7 mouse cellular contexts compared by ENCODE assay signal in the genomic region with DNA sequence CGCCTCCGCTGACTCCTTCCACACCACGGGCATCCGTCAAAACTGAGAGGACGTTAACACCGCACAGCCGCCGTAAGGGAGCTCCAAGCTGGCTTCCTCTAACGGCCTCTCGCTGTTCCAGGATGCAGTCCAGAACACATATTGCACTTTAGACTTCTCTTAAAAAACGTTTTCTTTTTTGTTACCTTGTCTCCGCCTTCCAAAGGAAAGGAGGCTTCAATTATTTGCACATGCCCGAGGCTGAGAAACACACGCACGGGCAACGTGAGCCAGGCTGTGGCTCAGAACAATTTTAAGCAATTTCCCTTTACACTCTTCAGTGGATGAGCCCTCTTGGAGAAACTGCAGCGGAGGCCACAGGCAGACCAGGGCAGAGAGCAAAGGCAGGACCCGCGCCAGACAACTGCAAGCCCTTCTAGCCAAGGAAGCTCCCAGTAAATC. TPM values are rescaled to one million over a fixed set of nuclear protein-coding genes. Genes with fewer than 3 reads are reported as not detected.
DNase-seq lines count a peak whose midpoint lies in the region; ATAC-seq and TF ChIP-seq lines count a peak whose summit lies in the region.

No protein-coding gene starts in this region.

- no peak overlapping the region for H3K4me3 ChIP-seq in left cerebral cortex, adult 2 months
- no peak overlapping the region for H3K4me3 ChIP-seq in embryonic facial prominence, embryonic 13.5 days

- no peaks in the 10 kb centered on the region for H3K27me3 ChIP-seq in embryonic facial prominence, embryonic 13.5 days

- H3K36me3 ChIP-seq in embryonic facial prominence, embryonic 13.5 days, result no peaks in the 10 kb centered on the region

- ATAC-seq in embryonic facial prominence, embryonic 13.5 days (ENCODE audit: insufficient number of reproducible peaks, insufficient read depth, low FRiP score, low TSS enrichment, low read depth), result no peak
- peak; percentile 50 for ATAC-seq in megakaryocyte progenitor cell, adult 5-6 weeks (replicated peaks; ENCODE audit: poor library complexity)

- no peak for TF ChIP-seq CTCF in left cerebral cortex, adult 2 months (IDR thresholded peaks at IDR 0.05)

- intact Hi-C loops in left cerebral cortex, adult 2 months (cut with DNase I), result loop anchor here (5.0 kb wide), 1 partner anchor 62 kb away; no protein-coding TSS in a partner anchor
- intact Hi-C loops in heart, postnatal 36 days (cut with DNase I), result no loop called here

- 16% methylated on average over 19 of the region's 19 CpGs for WGBS in embryonic facial prominence, embryonic 13.5 days

- no peak for DNase-seq in left cerebral cortex, adult 2 months (ENCODE audit: extremely low spot score in 1 of 2, low spot score in 2 of 2)
- DNase-seq in left cerebral cortex, adult 18-20 months (ENCODE audit: low spot score in 2 of 2), result no peak
- peak; percentile 62 to 65 for DNase-seq in kidney, adult 8-10 months
- no peak for DNase-seq in heart, postnatal 36 days
- DNase-seq in right cerebral cortex, adult 2 months (ENCODE audit: low spot score in 2 of 2), result no peak

- no peaks in the 10 kb centered on the region for H3K9me3 ChIP-seq in embryonic facial prominence, embryonic 13.5 days

- H3K27ac ChIP-seq in left cerebral cortex, adult 2 months, result peak overlapping the region; percentile 26; the same call in 1 of the 2 replicates
- H3K27ac ChIP-seq in embryonic facial prominence, embryonic 13.5 days, result peak overlapping the region; percentile 77; the same call in 1 of the 2 replicates

- H3K4me2 ChIP-seq in embryonic facial prominence, embryonic 13.5 days, result peak overlapping the region; percentile 38

- peaks cover 46% of the 10 kb centered on the region for H3K4me1 ChIP-seq in embryonic facial prominence, embryonic 13.5 days

- H3K9ac ChIP-seq in embryonic facial prominence, embryonic 13.5 days, result peak overlapping the region; percentile 49; the same call in 1 of the 2 replicates

RNA-seq across cellular contexts. Expression of gene Clmn, which starts 59.1 kb away (rescaled TPM):
- 10 to 100 TPM; 43.1 to 51.7 TPM for total RNA-seq in left cerebral cortex, adult 2 months (2021)
- total RNA-seq in left cerebral cortex, adult 18-20 months (2021), result 10 to 100 TPM; 39.5 to 55.7 TPM
- polyA plus RNA-seq in embryonic facial prominence, embryonic 13.5 days (2015; fragmentation: Nextera tagmentation; extraction: Ambion mirVana), result 4.3 TPM in 2 replicates
- 0.10 TPM in 1 of 2 replicates, not detected in the other for total RNA-seq in megakaryocyte progenitor cell, adult 5-6 weeks (2015)
- total RNA-seq in megakaryocyte progenitor cell, adult 5-6 weeks (2017), result not detected in 2 replicates
- total RNA-seq in heart, postnatal 36 days (2021), result 1 to 10 TPM; 1.8 to 3.2 TPM

Comparison
In these comparisons a context has a peak if more than half of its experiments do, and no peak if none do; other contexts are left out.
1. DNase-seq: peak in kidney, adult 8-10 months (2 of 2); none in left cerebral cortex, adult 2 months (0 of 2), left cerebral cortex, adult 18-20 months (0 of 2), heart, postnatal 36 days (0 of 2) and right cerebral cortex, adult 2 months (0 of 2).
2. RNA of gene Clmn, which starts 59.1 kb away (total RNA-seq): 39.5 to 55.7 TPM in left cerebral cortex, adult 18-20 months and 43.1 to 51.7 TPM in left cerebral cortex, adult 2 months; 1.8 to 3.2 TPM in heart, postnatal 36 days and 0.10 TPM in megakaryocyte progenitor cell, adult 5-6 weeks; every median in the first group is over 4 times any median in the second.